Mouse (Mus musculus) thymus, postnatal 36 days (tissue): ENCODE data around the gene Aqr.

Source experiments
- DNase-seq, 2 experiments: peaks; one replicate each; pipeline ENCODE4 v3.0.0; 2022; ENCODE audit warnings: mixed read lengths in 2 of 2

Aqr gene

DNA sequence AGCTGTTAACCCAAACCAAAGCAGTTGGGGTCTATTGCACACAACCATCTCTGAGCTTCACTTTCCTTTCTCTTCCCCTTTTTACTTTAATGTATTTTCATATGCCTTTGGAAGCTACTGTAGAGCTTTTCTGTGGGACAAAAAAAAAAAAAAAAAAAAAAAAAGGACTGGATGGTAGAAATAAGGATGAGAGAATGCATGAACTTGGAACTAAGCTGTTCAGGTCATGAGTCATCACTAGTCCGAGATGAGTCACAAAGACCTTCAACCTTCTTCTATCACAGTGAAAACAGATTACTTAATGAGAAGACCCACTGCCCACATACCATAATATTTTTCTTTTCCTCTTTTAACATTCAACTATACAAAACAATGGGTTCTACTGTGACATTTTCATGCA is 127.2 kb downstream of the Aqr start:
- DNase-seq, result no peak

DNA sequence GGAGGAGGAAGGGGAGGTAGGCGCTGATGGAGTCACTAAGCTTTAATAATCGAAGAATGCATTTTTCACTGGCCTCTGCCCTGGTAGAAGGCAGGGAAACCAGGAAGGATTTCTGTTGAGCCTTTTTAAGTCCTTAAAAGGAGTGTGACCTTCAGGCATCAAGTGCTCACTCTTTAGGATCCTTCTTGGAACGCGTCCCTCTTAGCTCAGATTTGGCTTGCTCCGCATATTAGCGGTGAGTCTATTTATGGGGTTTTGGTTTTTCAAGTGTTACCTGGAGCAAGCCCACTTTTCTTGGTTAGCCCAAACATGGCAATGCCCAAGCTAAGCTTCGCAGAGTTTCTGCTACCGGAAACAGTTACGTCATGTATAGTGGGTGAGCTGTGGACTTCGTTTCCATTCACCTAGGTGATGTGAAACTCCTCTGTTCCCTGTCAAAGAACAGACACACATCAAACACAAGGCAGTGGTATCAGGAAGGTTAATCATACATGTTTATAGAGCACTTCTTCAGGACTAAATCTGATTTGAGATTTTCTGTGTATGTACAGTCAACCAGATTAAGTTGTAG is 128.5 kb downstream of the Aqr start:
- DNase-seq, result no peak

DNA sequence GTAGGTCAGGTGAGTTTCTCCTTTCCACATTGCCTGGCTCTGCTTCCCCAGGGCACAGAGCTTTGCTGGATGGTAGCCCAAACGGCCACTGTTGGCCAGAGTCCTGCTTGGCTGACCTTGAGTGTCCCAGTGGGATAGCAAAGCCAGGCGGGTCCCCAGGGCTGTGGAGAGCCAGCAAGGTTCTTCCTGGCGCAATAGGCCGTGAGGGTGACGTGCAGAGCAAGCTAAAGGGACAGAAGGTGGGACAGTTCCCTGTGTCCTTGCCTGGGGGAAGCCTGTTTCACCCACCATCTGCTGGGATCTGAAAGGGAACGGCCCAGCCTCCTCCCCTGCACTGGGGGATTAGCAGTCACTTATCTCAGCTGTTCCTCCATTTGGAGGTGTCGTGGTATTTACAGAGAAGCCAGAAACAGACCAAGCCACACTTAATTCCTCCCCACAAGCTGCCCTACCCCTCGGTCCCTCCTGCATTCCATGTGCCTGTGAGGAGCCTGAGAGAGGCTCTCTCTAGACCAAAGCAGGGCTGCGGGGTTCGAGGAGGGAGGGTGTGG is 129.4 kb downstream of the Aqr start:
- DNase-seq, result no peak

DNA sequence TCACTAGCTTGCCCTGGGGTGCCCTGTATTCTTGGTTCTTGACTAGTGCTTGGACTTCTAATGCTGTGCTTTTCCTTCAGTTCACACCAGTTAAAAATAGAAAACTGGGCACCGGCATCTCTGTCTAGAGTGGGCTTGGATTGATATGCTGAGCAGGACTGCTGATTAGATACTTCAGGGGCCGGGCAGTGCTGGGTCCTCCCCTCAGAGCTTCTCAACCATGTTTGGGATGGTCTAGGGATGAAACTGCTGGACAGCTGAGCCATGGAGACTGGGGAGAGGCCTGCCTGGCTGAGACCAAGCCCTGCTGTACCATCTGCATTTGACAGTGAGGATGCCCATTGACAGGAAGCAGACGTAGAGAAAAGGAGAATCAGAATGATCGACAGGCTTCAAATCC is 132.7 kb downstream of the Aqr start:
- no peak for DNase-seq

DNA sequence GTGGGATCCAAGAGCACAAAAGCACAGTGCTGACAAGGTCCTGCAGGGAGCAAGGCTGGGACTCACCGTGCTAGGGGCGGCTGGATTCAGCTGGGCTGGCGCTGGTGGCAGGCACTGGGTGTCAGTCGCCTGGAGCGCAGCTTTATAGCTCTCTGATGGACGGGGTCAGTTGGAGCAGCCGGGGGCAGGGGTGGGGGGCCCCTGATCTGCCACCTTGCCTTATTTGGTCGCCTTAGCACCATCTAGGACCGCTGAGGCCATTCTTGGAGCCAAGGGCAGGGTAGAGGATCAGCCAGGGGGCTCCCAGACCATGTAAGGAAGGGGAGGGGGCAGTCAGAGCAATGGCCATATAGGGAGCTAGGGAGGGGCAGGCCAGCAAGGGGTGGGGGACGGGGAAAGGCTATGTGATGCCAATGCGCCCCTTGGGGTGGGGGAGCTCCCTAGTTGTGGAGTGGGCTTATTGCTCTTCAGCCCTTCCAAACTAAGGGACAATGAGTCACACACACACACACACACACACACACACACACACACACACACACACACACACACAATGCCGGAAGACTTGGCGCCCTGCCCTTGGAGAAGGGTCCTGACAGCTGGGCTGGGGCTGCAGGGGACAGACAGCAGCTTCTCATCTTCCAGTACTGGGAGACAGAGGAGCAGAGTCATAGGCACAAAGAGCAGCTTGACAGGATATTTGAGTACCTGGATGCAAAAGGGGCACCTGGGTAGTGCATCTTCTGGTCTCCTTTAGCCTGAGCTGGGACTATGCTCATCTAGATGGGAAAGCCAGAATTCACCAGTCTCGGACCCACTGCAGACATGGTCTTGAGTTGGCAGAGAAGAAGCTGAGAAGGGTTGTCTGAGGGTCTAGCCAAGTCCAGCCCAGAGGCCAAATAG is 133.9 kb downstream of the Aqr start, which contains the start of gene Actc1:
Actc1 (minus strand) TSS at position 853 of the 903 bp plus-strand sequence.
- DNase-seq, result no peak

DNA sequence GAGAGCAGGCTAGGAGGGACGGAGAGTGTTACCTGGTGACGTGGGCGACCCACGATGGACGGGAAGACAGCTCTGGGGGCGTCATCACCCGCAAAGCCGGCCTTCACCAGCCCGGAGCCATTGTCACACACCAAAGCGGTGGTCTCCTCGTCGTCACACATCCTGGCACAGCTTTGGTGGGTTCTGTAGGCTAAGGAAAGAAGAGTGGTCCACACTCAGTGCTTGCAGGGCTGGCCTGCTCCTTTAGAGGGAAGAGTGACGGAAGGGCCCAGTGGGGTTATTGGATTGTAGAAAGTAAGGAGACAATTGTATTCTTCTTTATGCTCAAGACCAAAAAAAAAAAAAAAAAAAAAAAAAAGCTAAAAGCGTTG is 135.0 kb downstream of the Aqr start:
- no peak for DNase-seq
